Comparison of ENCODE assay signal across 13 mouse cellular contexts in genomic region chr7:128383189-128383725, GRCm38 (mm10).
"Had no signal": no experiment of that assay in that cellular context is flagged by ENCODE, and none has a peak within 500 bp of the region (broad histone marks: within the 10 kb centered on the region; RNA-seq: fewer than 3 reads in every experiment).

No protein-coding gene starts in this region.

- H3K27me3 ChIP-seq: liver, embryonic 15.5 days; midbrain, embryonic 15.5 days; neural tube, embryonic 12.5 days had no signal

- H3K27ac ChIP-seq: layer of hippocampus, adult 2 months; liver, embryonic 15.5 days; midbrain, embryonic 15.5 days; neural tube, embryonic 12.5 days had no signal

- H3K9me3 ChIP-seq: liver, embryonic 15.5 days; midbrain, embryonic 15.5 days; neural tube, embryonic 12.5 days had no signal

- H3K4me2 ChIP-seq: liver, embryonic 11.5 days; liver, embryonic 15.5 days; midbrain, embryonic 15.5 days; neural tube, embryonic 12.5 days had no signal

- DNase-seq: kidney, adult 11 months; kidney, postnatal 10 days; kidney, postnatal 4 days; left cerebral cortex, postnatal 4 days; lung, adult 2 months; lung, postnatal 10 days; right cerebral cortex, postnatal 4 days; spleen, adult 18-20 months had no signal

- ATAC-seq: midbrain, embryonic 15.5 days had no signal

- H3K9ac ChIP-seq: liver, embryonic 15.5 days; midbrain, embryonic 15.5 days; neural tube, embryonic 12.5 days had no signal

- H3K4me1 ChIP-seq: midbrain, embryonic 15.5 days; neural tube, embryonic 12.5 days had no signal

- H3K36me3 ChIP-seq: liver, embryonic 15.5 days; midbrain, embryonic 15.5 days; neural tube, embryonic 12.5 days had no signal

- H3K4me3 ChIP-seq: layer of hippocampus, adult 2 months; liver, embryonic 15.5 days; midbrain, embryonic 15.5 days; neural tube, embryonic 12.5 days had no signal
